Mouse (Mus musculus): ENCODE results near the gene Oaz2.

- TF ChIP-seq CTCF (IDR thresholded peaks at IDR 0.05; ENCODE audit: low read depth): no peak
- TF ChIP-seq EP300 (IDR thresholded peaks at IDR 0.05; ENCODE audit: low read depth): no peak
These were observed 32.0 kb upstream of the Oaz2 start for GRCm38 (mm10) chr9:65635766-65636165.

Data from liver, embryonic 14.5 days (tissue).